Mouse (Mus musculus) ES-E14 (cell line): ENCODE results near the gene Lmf1. TPM values are rescaled to one million over a fixed set of nuclear protein-coding genes. Genes with fewer than 3 reads are reported as not detected.
A peak's percentile ranks its signal among the peaks of the same experiment; 100 is the strongest.

ENCODE experiments used
- DNase-seq: peaks from one replicate; pipeline ENCODE4 v3.0.0-alpha.2; 2013; ENCODE audit warnings: low read depth, low spot score
- H3K27ac ChIP-seq: 2 replicates; pipeline ENCODE4 v1.5.1; 2012; ENCODE audit warnings: low read depth, mild to moderate bottlenecking, low read length, moderate library complexity, mixed read lengths; ENCODE audit not compliant: poor library complexity, insufficient read depth, severe bottlenecking
- H3K36me3 ChIP-seq: 2 replicates; pipeline ENCODE4 v1.6.1; 2012; ENCODE audit warnings: mild to moderate bottlenecking, low read length, moderate library complexity, mixed read lengths; ENCODE audit not compliant: control insufficient read depth, poor library complexity, insufficient read depth, severe bottlenecking
- H3K4me1 ChIP-seq, 2 experiments: fragments of 150-350 bp in 1 of 2; sonication (generic) in 1 of 2; 2 replicates each; pipeline ENCODE4 v1.6.1; 2012; ENCODE audit warnings: low read length in 2 of 2, mild to moderate bottlenecking in 1 of 2, mixed read lengths in 1 of 2; ENCODE audit not compliant: control insufficient read depth in 2 of 2, insufficient read depth in 2 of 2, poor library complexity in 1 of 2
- H3K4me3 ChIP-seq, 2 experiments: fragments of 150-350 bp in 1 of 2; sonication (generic) in 1 of 2; 2 replicates each; pipeline ENCODE4 v1.5.1; 2012; ENCODE audit warnings: low read length in 2 of 2, low read depth in 1 of 2, mild to moderate bottlenecking in 1 of 2, mixed read lengths in 1 of 2; ENCODE audit not compliant: insufficient read depth in 1 of 2, poor library complexity in 1 of 2, severe bottlenecking in 1 of 2
- H3K9ac ChIP-seq: 2 replicates; pipeline ENCODE4 v1.6.1; 2012; ENCODE audit warnings: low read depth, mild to moderate bottlenecking, low read length, mixed read lengths; ENCODE audit not compliant: poor library complexity, insufficient read depth, severe bottlenecking
- H3K9me3 ChIP-seq: fragments of 150-350 bp; sonication (generic); 2 replicates; pipeline ENCODE4 v1.6.1; 2012; ENCODE audit warnings: low read depth, mild to moderate bottlenecking, low read length; ENCODE audit not compliant: control insufficient read depth, insufficient read depth
- CHD2 ChIP-seq: IDR thresholded peaks from 2 replicates; pipeline ENCODE4 v1.6.1; 2014; ENCODE audit warnings: mild to moderate bottlenecking, low read depth, low read length, inconsistent platforms
- HCFC1 ChIP-seq: IDR thresholded peaks from 2 replicates; pipeline ENCODE4 v1.6.1; 2012; ENCODE audit warnings: low read length, inconsistent platforms, borderline replicate concordance; ENCODE audit not compliant: insufficient read depth
- MAFK ChIP-seq: IDR thresholded peaks from 2 replicates; pipeline ENCODE4 v1.6.1; 2014; ENCODE audit warnings: mild to moderate bottlenecking, low read depth, low read length, inconsistent platforms; ENCODE audit not compliant: insufficient read depth
- ZC3H11A ChIP-seq: IDR thresholded peaks from 2 replicates; pipeline ENCODE4 v1.6.1; 2012; ENCODE audit warnings: low read depth, mild to moderate bottlenecking, inconsistent platforms, low read length, borderline replicate concordance
- ZNF384 ChIP-seq: IDR thresholded peaks from 2 replicates; pipeline ENCODE4 v1.6.1; 2012; ENCODE audit warnings: low read depth, low read length, inconsistent platforms
- in situ Hi-C, 2 experiments: fragments of 600-800 bp; cut with MboI; formaldehyde crosslinking; loops; one replicate each; pipeline ENCODE4 v1.15.1; 2025; ENCODE audit warnings: low sequenced_read_pairs in 2 of 2, inconsistent platforms in 1 of 2; ENCODE audit not compliant: unreplicated experiment in 2 of 2
- total RNA-seq: library from RNA; depleted of rRNA; stranded (reverse); fragments of 300-350 nt; gene quantifications from 2 replicates; pipeline ENCODE4 v1.2.3, GENCODE M21; 2012

Lmf1 gene
- total RNA-seq, 1 experiment, result 16.6 TPM

- Histone ChIP-seq H3K36me3 (no peaks in the 10 kb centered on the region), H3K9me3 (no peaks in the 10 kb centered on the region), H3K4me1 (peaks cover 2 to 3% of the 10 kb centered on the region in 2 experiments; a peak in 1 of 4 replicates), H3K9ac (no peak overlapping the region), H3K4me3 (no peak overlapping the region), H3K27ac (no peak overlapping the region)
- in situ Hi-C loops, result no loop called here
- no peak for TF ChIP-seq ZNF384
- no peak for TF ChIP-seq CHD2
- TF ChIP-seq HCFC1, result no peak
- no peak for TF ChIP-seq MAFK
- no peak for TF ChIP-seq ZC3H11A
- no peak for DNase-seq
Measured at GRCm38 (mm10) chr17:25576034-25576433, 2.9 kb upstream of the Lmf1 start.

- TF ChIP-seq ZC3H11A (no peak), ZNF384 (no peak), HCFC1 (no peak), MAFK (no peak), CHD2 (no peak)
- H3K9ac ChIP-seq, result no peak overlapping the region
- H3K9me3 ChIP-seq, result no peaks in the 10 kb centered on the region
- H3K4me3 ChIP-seq, result no peak overlapping the region
- H3K36me3 ChIP-seq, result no peaks in the 10 kb centered on the region
- in situ Hi-C loops, result no loop called here
- no peak overlapping the region for H3K27ac ChIP-seq
- no peak for DNase-seq
- H3K4me1 ChIP-seq, result peaks cover 2 to 3% of the 10 kb centered on the region in 2 experiments; a peak in 1 of 4 replicates
Measured at GRCm38 (mm10) chr17:25577263-25577662, 1.6 kb upstream of the Lmf1 start.

- Histone ChIP-seq H3K9ac (no peak overlapping the region), H3K36me3 (no peaks in the 10 kb centered on the region), H3K9me3 (no peaks in the 10 kb centered on the region), H3K4me3 (no peak overlapping the region), H3K27ac (no peak overlapping the region), H3K4me1 (peaks cover 2 to 3% of the 10 kb centered on the region in 2 experiments; a peak in 1 of 4 replicates)
- in situ Hi-C loops, result no loop called here
- no peak for DNase-seq
- no peak for TF ChIP-seq ZC3H11A
- TF ChIP-seq CHD2, result no peak
- TF ChIP-seq HCFC1, result no peak
- TF ChIP-seq MAFK, result no peak
- TF ChIP-seq ZNF384, result no peak
Measured at GRCm38 (mm10) chr17:25577702-25578101, 1.2 kb upstream of the Lmf1 start.

GRCm38 (mm10) chr17:25579332-25580047 is 605 bp downstream of the Lmf1 start:
- in situ Hi-C loops, result no loop called here

More at GRCm38 (mm10) chr17:25579332-25580047, 605 bp downstream of the Lmf1 start:
- peak overlapping the region; percentile 79 to 97 for H3K4me3 ChIP-seq
- H3K9me3 ChIP-seq, result no peaks in the 10 kb centered on the region
- H3K27ac ChIP-seq, result 0 out of 2 replicates have a peak overlapping the region, but pooled peaks have one; percentile 24
- H3K36me3 ChIP-seq, result no peaks in the 10 kb centered on the region
- TF ChIP-seq CHD2 (no peak), MAFK (no peak), ZNF384 (no peak), HCFC1 (no peak), ZC3H11A (no peak)
- DNase-seq, result peak; percentile 29
- peaks cover 2 to 3% of the 10 kb centered on the region in 2 experiments; a peak in 1 of 4 replicates for H3K4me1 ChIP-seq
- H3K9ac ChIP-seq, result peak overlapping the region; percentile 79
